Mouse (Mus musculus) adrenal gland, postnatal 10 days (tissue): Measurements from ENCODE around the gene Fmr1. TPM values are rescaled to one million over a fixed set of nuclear protein-coding genes. Genes with fewer than 3 reads are reported as not detected.
"Not testable (repeated sequence)": the region's sequence is repeated elsewhere in the genome, so short reads cannot be mapped to it uniquely, and the experiment has no call there.

Experiments used
- DNase-seq: peaks from one replicate; pipeline ENCODE4 v3.0.0; 2021; ENCODE audit warnings: mixed read lengths
- long read RNA-seq, 2 experiments: library from polyadenylated mRNA; stranded (forward); transcript quantifications; one replicate each; pipeline ENCODE4 v2.0.0; 2021
- total RNA-seq, 2 experiments: library from RNA; stranded (reverse); gene quantifications; 2 replicates each; pipeline ENCODE4 v1.2.3; 2021

The Fmr1 gene
- 10 to 100 TPM; 42.9 to 44.7 TPM for total RNA-seq
- long read RNA-seq, experiment 1, full-length matches to known transcripts = 19 of 38 reads
- long read RNA-seq, experiment 1, partial matches to known transcripts = 0 of 38 reads
- long read RNA-seq, experiment 1, other reads (novel, unspliced or antisense) = 19 of 38 reads
- long read RNA-seq, experiment 2, full-length matches to known transcripts = 16 of 30 reads
- long read RNA-seq, experiment 2, partial matches to known transcripts = 3 of 30 reads
- long read RNA-seq, experiment 2, other reads (novel, unspliced or antisense) = 11 of 30 reads

GRCm38 (mm10) chrX:68678333-68678740 is at the start of gene Fmr1:
TSS of gene Fmr1 (plus strand) at chrX:68678541.
- DNase-seq = peak; percentile 97

- no peak for DNase-seq
These were observed 36.7 kb upstream of the Fmr1 start for GRCm38 (mm10) chrX:68641603-68642002.

- peak; percentile 10 for DNase-seq
These were observed 33.0 kb upstream of the Fmr1 start for GRCm38 (mm10) chrX:68645154-68645919.

GRCm38 (mm10) chrX:68677508-68677907 is 833 bp upstream of the Fmr1 start:
- DNase-seq = peak; percentile 13

GRCm38 (mm10) chrX:68678815-68679486 is 610 bp downstream of the Fmr1 start:
- peak; percentile 44 for DNase-seq

GRCm38 (mm10) chrX:68684706-68685105 is 6.4 kb downstream of the Fmr1 start:
- no peak for DNase-seq

GRCm38 (mm10) chrX:68691936-68692335 is 13.6 kb downstream of the Fmr1 start:
- DNase-seq = not testable (repeated sequence)

GRCm38 (mm10) chrX:68736902-68737301 is 58.6 kb downstream of the Fmr1 start:
- no peak for DNase-seq

- DNase-seq = no peak
These were observed 61.7 kb downstream of the Fmr1 start for GRCm38 (mm10) chrX:68740088-68740487.

GRCm38 (mm10) chrX:68761606-68762005 is 83.3 kb downstream of the Fmr1 start, which contains the start of gene Fmr1nb:
TSS of gene Fmr1nb (plus strand) at chrX:68761839.
- no peak for DNase-seq

Other genes starting within 250 kb of the Fmr1 start
- 1 to 10 TPM in 1 of 2 experiments, under 1 TPM in 1; 0.39 to 3.2 TPM for gene Fmr1nb, start 83.3 kb downstream of the Fmr1 start, total RNA-seq
- 1 to 10 TPM; 1.5 to 2.1 TPM for gene Gm14698, start 142.6 kb downstream of the Fmr1 start, total RNA-seq
- not detected for gene Gm6812, start 214.5 kb downstream of the Fmr1 start, total RNA-seq